Comparison of ENCODE assay signal across 27 mouse cellular contexts in the genomic region with DNA sequence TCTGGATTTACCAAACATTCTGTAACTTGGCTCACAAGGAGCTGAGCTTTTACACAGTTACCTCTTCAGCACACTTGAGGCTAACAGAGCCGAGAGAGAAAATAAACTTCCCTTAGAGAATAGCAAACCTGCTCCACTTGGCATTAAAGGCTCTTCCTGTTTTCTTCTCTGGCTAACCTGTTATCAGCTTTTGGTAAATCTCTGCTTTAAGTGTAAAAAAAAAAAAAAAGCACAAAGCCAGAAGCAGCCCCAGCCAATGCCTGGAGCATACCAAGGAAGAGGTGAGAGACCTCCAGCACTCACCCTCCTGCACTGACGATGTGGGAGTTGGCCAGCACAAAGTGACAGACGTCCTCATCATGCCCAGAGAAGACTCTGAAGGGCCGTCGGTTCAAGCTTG.
"Had no signal": no experiment of that assay in that cellular context is flagged by ENCODE, and none has a peak within 500 bp of the region (broad histone marks: within the 10 kb centered on the region; RNA-seq: fewer than 3 reads in every experiment).

No protein-coding gene starts in this region.

- H3K4me1 ChIP-seq: embryonic facial prominence, embryonic 12.5 days; embryonic facial prominence, embryonic 13.5 days; embryonic facial prominence, embryonic 15.5 days; forebrain, embryonic 12.5 days; forebrain, embryonic 13.5 days; forebrain, embryonic 15.5 days had no signal

- H3K4me2 ChIP-seq: embryonic facial prominence, embryonic 12.5 days; embryonic facial prominence, embryonic 13.5 days; embryonic facial prominence, embryonic 15.5 days; forebrain, embryonic 12.5 days; forebrain, embryonic 13.5 days; forebrain, embryonic 15.5 days had no signal

- DNase-seq: cerebellum, adult 8-10 months; cerebellum, adult 9-10 months; cerebellum, adult 9-11 months; cerebellum, postnatal 10 days; cerebellum, postnatal 14 days; cerebellum, postnatal 25 days; cerebellum, postnatal 36 days; embryo, embryonic 11 days; forebrain, postnatal 0 days; gastrocnemius, adult 2 months; gastrocnemius, postnatal 10 days; gastrocnemius, postnatal 14 days; gastrocnemius, postnatal 25 days; gastrocnemius, postnatal 36 days; heart, adult 18-20 months; heart, adult 2 months had no signal

- H3K4me3 ChIP-seq: embryonic facial prominence, embryonic 10.5 days; embryonic facial prominence, embryonic 12.5 days; embryonic facial prominence, embryonic 13.5 days; embryonic facial prominence, embryonic 15.5 days; erythroblast, embryonic 14.5 days; forebrain, embryonic 10.5 days; forebrain, embryonic 12.5 days; forebrain, embryonic 13.5 days; forebrain, embryonic 15.5 days; gastrocnemius, adult 2 months; heart, adult 2 months had no signal

- H3K9me3 ChIP-seq: embryonic facial prominence, embryonic 10.5 days; embryonic facial prominence, embryonic 12.5 days; embryonic facial prominence, embryonic 13.5 days; embryonic facial prominence, embryonic 15.5 days; forebrain, embryonic 10.5 days; forebrain, embryonic 12.5 days; forebrain, embryonic 13.5 days; forebrain, embryonic 15.5 days had no signal

- H3K27ac ChIP-seq: embryonic facial prominence, embryonic 10.5 days; embryonic facial prominence, embryonic 12.5 days; embryonic facial prominence, embryonic 13.5 days; embryonic facial prominence, embryonic 15.5 days; forebrain, embryonic 10.5 days; forebrain, embryonic 12.5 days; forebrain, embryonic 13.5 days; forebrain, embryonic 15.5 days; gastrocnemius, adult 2 months; heart, adult 2 months had no signal

- H3K9ac ChIP-seq: embryonic facial prominence, embryonic 12.5 days; embryonic facial prominence, embryonic 13.5 days; embryonic facial prominence, embryonic 15.5 days; forebrain, embryonic 12.5 days; forebrain, embryonic 13.5 days; forebrain, embryonic 15.5 days; forebrain, postnatal 0 days had no signal

- H3K27me3 ChIP-seq: embryonic facial prominence, embryonic 12.5 days; embryonic facial prominence, embryonic 13.5 days; embryonic facial prominence, embryonic 15.5 days; forebrain, embryonic 13.5 days; forebrain, embryonic 15.5 days had no signal

- ATAC-seq: forebrain, embryonic 13.5 days; forebrain, embryonic 14.5 days; forebrain, embryonic 15.5 days; forebrain, embryonic 16.5 days; forebrain, postnatal 0 days had no signal
